In the genomic region with DNA sequence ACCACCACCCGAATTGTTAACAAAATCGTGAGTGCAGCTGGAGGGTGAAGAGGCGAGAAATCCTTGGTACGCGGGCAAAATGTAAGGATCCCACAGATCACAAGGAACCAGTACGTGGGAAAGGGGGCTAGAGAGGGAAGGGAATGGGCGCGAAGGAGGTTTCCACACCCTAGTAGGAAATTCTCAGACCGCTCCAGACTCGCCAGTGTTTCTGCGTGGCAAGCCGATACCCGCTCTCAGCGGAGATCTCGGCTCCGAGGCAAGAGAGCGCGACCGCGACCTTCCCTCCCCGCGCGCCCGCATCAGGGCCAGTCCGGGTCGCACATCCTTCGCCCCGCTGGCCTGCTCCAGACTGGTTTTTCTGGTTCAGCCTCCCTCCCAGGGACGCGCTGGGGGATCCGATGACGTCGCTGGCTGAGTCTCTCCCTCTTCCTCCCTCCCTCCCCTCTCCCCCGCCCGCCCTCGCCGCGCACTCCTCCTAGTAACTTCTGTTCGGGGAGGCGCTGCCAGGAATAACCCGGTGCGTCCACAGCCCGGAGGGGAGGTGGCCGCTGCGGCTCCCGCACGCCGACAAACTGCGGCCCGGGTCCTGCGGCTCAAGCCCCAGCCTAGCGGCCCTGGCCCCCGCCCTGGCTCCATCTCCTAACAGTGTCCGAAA, we compare ENCODE assay signal across 8 mouse cellular contexts. TPM values are rescaled to one million over a fixed set of nuclear protein-coding genes. Genes with fewer than 3 reads are reported as not detected.
DNase-seq lines count a peak whose midpoint lies in the region; ATAC-seq lines count a peak whose summit lies in the region.

No protein-coding gene starts in this region.

- ATAC-seq in midbrain, embryonic 11.5 days (ENCODE audit: low FRiP score) = peak; percentile 74

- H3K4me3 ChIP-seq in limb, embryonic 10.5 days = peak overlapping the region; percentile 75
- H3K4me3 ChIP-seq in midbrain, embryonic 11.5 days (ENCODE audit: low read depth, low read length) = peak overlapping the region; percentile 72

- under 1% methylated on average over 53 of the region's 54 CpGs for WGBS in limb, embryonic 10.5 days
- WGBS in midbrain, embryonic 11.5 days = under 1% methylated on average over 48 of the region's 54 CpGs

- peak; percentile 95 for DNase-seq in adrenal gland, adult 2 months
- DNase-seq in embryo, embryonic 9.5 days (ENCODE audit: extremely low spot score) = peak; percentile 90
- peak; percentile 92 to 96 for DNase-seq in heart, adult 18-20 months
- DNase-seq in kidney, adult 18-20 months = peak; percentile 93
- DNase-seq in limb, embryonic 10.5 days (ENCODE audit: low spot score) = peak; percentile 86
- peak; percentile 97 for DNase-seq in midbrain, embryonic 11.5 days (ENCODE audit: low spot score, missing footprints)
- DNase-seq in right cerebral cortex, postnatal 36 days (ENCODE audit: low spot score in 2 of 2) = peak; percentile 82 to 83
- DNase-seq in urinary bladder, postnatal 36 days (ENCODE audit: low spot score in 2 of 2) = peak; percentile 88 to 92

- H3K4me1 ChIP-seq in limb, embryonic 10.5 days = peaks cover 33% of the 10 kb centered on the region
- H3K4me1 ChIP-seq in midbrain, embryonic 11.5 days (ENCODE audit: control insufficient read depth, insufficient read depth, low read length) = peaks cover 3% of the 10 kb centered on the region; the same call in 1 of the 2 replicates

- peak overlapping the region; percentile 89 for H3K27ac ChIP-seq in limb, embryonic 10.5 days
- H3K27ac ChIP-seq in midbrain, embryonic 11.5 days (ENCODE audit: low read depth, low read length) = peak overlapping the region; percentile 93

- H3K27me3 ChIP-seq in limb, embryonic 10.5 days (ENCODE audit: low read depth, poor library complexity, severe bottlenecking) = peaks cover 62% of the 10 kb centered on the region
- no peaks in the 10 kb centered on the region for H3K27me3 ChIP-seq in midbrain, embryonic 11.5 days (ENCODE audit: control insufficient read depth, insufficient read depth, low read length)

- H3K9me3 ChIP-seq in limb, embryonic 10.5 days (replicated peaks) = no peaks in the 10 kb centered on the region
- no peaks in the 10 kb centered on the region for H3K9me3 ChIP-seq in midbrain, embryonic 11.5 days (ENCODE audit: control insufficient read depth, low read length)

- no peaks in the 10 kb centered on the region for H3K36me3 ChIP-seq in limb, embryonic 10.5 days
- H3K36me3 ChIP-seq in midbrain, embryonic 11.5 days (ENCODE audit: control insufficient read depth, insufficient read depth, low read length) = no peaks in the 10 kb centered on the region

- H3K4me2 ChIP-seq in midbrain, embryonic 11.5 days = peak overlapping the region; percentile 82

- H3K9ac ChIP-seq in midbrain, embryonic 11.5 days (ENCODE audit: low read length) = peak overlapping the region; percentile 91

RNA-seq across cellular contexts. Expression of a gene that starts 0.4 kb away (rescaled TPM):
- total RNA-seq in adrenal gland, adult 2 months (2021) = 10 to 100 TPM; 27.9 to 46.0 TPM
- 4.8 and 5.5 TPM in 2 replicates for polyA plus RNA-seq in adrenal gland, adult 2 months (2012; rRNA removed)
- 10 to 100 TPM; 18.4 to 18.8 TPM for total RNA-seq in heart, adult 18-20 months (2021)
- 0.44 and 0.59 TPM in 2 replicates for polyA plus RNA-seq in limb, embryonic 10.5 days (2016; fragmentation: Nextera tagmentation; extraction: Ambion mirVana)
- 5.4 and 6.5 TPM in 2 replicates for polyA plus RNA-seq in midbrain, embryonic 11.5 days (2014; fragmentation: Nextera tagmentation; extraction: Ambion mirVana)

Comparison
In these comparisons a context has a peak if more than half of its experiments do, and no peak if none do; other contexts are left out.
1. Peak in every context shown above with its lines: DNase-seq, ATAC-seq, H3K4me3 ChIP-seq and H3K27ac ChIP-seq.